Mouse (Mus musculus) spleen, adult 2 months (tissue): ENCODE data around the gene Ubac2. TPM values are rescaled to one million over a fixed set of nuclear protein-coding genes. Genes with fewer than 3 reads are reported as not detected.

ENCODE experiments used
- DNase-seq, 2 experiments: peaks; one replicate each; pipeline versions ENCODE4 v3.0.0 to v3.0.0-alpha.2; 2012 to 2021; ENCODE audit warnings: low spot score in 2 of 2, low read depth in 1 of 2
- H3K27ac ChIP-seq: fragments of 200-500 bp; 2 replicates; pipeline ENCODE4 v1.5.1; 2012; ENCODE audit warnings: low read length, inconsistent platforms; ENCODE audit not compliant: insufficient read depth
- H3K27me3 ChIP-seq: fragments of 200-500 bp; 2 replicates; pipeline ENCODE4 v1.6.1; 2012; ENCODE audit warnings: mild to moderate bottlenecking, moderate library complexity, low read length, inconsistent platforms; ENCODE audit not compliant: control insufficient read depth, insufficient read depth
- H3K36me3 ChIP-seq: fragments of 200-500 bp; 2 replicates; pipeline ENCODE4 v1.6.1; 2012; ENCODE audit warnings: mild to moderate bottlenecking, low read length, inconsistent platforms; ENCODE audit not compliant: control insufficient read depth, insufficient read depth
- H3K4me1 ChIP-seq: fragments of 200-500 bp; 2 replicates; pipeline ENCODE4 v1.6.1; 2011; ENCODE audit warnings: inconsistent platforms; ENCODE audit not compliant: control insufficient read depth, insufficient read depth, insufficient read length
- H3K4me3 ChIP-seq: fragments of 200-500 bp; 2 replicates; pipeline ENCODE4 v1.5.1; 2011; ENCODE audit warnings: mild to moderate bottlenecking, inconsistent platforms; ENCODE audit not compliant: insufficient read depth, insufficient read length; ENCODE audit errors: extremely low read depth
- CTCF ChIP-seq: fragments of 200-500 bp; IDR thresholded peaks from 2 replicates; pipeline ENCODE4 v1.5.1; 2011; ENCODE audit warnings: mild to moderate bottlenecking, inconsistent platforms; ENCODE audit not compliant: insufficient read depth, insufficient read length, insufficient replicate concordance; ENCODE audit errors: extremely low read depth
- POLR2A ChIP-seq: fragments of 200-500 bp; IDR thresholded peaks from 2 replicates; pipeline ENCODE4 v1.6.1; 2011; ENCODE audit warnings: low read depth, low read length, inconsistent platforms
- WGBS: fragments of 180-500 bp; shearing (Covaris S2); methylation state at CpG from one replicate; pipeline ENCODE4 v1.1.7; 2018; 5-methylcytosine and 5-hydroxymethylcytosine counted together
- polyA plus RNA-seq: library from polyadenylated mRNA; depleted of rRNA; stranded (reverse); fragments of >200 nt; gene quantifications from 2 replicates; pipeline ENCODE4 v1.2.3, GENCODE M21; 2012

Gene Ubac2
- polyA plus RNA-seq, 1 experiment, result 45.3 TPM

GRCm38 (mm10) chr14:121934597-121934946 is 56.2 kb downstream of the Ubac2 start:
- H3K27ac ChIP-seq, result no peak overlapping the region; the same call in 1 of the 2 replicates
- TF ChIP-seq POLR2A, result no peak
- TF ChIP-seq CTCF, result no peak
- H3K27me3 ChIP-seq, result no peaks in the 10 kb centered on the region
- H3K36me3 ChIP-seq, result peaks cover 2% of the 10 kb centered on the region; the same call in 1 of the 2 replicates
- no peak overlapping the region for H3K4me3 ChIP-seq
- H3K4me1 ChIP-seq, result peaks cover 48% of the 10 kb centered on the region
- DNase-seq, result peak in 1 of 2 experiments; percentile 1
- 45% methylated on average over 5 of the region's 5 CpGs for WGBS

GRCm38 (mm10) chr14:121936356-121936755 is 57.9 kb downstream of the Ubac2 start:
- no peaks in the 10 kb centered on the region for H3K27me3 ChIP-seq
- peaks cover 40% of the 10 kb centered on the region for H3K4me1 ChIP-seq
- no peak overlapping the region for H3K27ac ChIP-seq
- TF ChIP-seq POLR2A (no peak), CTCF (no peak)
- peak in 1 of 2 experiments; percentile 1 for DNase-seq
- H3K36me3 ChIP-seq, result peaks cover 2% of the 10 kb centered on the region; the same call in 1 of the 2 replicates
- WGBS, result 84% methylated on average over 4 of the region's 4 CpGs
- no peak overlapping the region for H3K4me3 ChIP-seq

- peak in 1 of 2 experiments; percentile 1 for DNase-seq
- Histone ChIP-seq H3K4me3 (no peak overlapping the region), H3K27ac (peak overlapping the region; percentile 34), H3K4me1 (peaks cover 35% of the 10 kb centered on the region), H3K27me3 (no peaks in the 10 kb centered on the region), H3K36me3 (peaks cover 2% of the 10 kb centered on the region; the same call in 1 of the 2 replicates)
- WGBS, result 86% methylated on average over 8 of the region's 8 CpGs
- no peak for TF ChIP-seq CTCF
- no peak for TF ChIP-seq POLR2A
These were observed 58.4 kb downstream of the Ubac2 start for GRCm38 (mm10) chr14:121936856-121937255.

DNA sequence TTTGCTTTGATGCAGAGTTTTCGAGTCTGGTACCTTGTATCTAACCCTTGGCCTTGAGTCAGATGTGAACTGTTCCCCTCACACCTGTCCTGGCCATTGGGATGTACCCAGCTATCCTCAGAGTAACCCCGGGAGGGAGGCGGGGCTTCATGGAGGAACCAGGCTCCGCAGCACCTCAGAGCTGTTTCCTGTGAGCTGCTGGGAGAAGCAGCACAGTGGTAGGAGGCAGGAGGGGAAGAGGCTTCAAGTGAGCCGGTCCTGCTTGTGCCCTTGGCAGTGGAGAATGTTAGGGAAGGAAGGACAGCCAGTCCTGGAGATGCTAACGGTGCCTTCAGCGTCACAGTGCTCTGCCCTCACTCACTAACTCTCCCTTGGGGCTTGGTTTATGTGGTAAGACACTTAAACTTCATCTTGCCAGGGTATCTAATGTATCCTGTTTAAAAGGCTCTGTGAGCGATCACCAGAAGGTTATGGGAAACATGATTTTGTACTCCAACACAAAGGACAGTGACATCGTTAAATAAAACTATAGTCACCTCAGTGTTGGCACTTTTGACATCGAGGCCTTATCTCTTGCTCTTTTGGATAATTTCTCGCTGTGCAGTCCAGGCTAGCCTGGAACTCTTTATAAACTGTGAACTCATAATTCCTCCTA is 59.3 kb downstream of the Ubac2 start:
- H3K36me3 ChIP-seq, result peaks cover 2% of the 10 kb centered on the region; the same call in 1 of the 2 replicates
- peak in 1 of 2 experiments; percentile 63 for DNase-seq
- peak overlapping the region; percentile 93 for H3K27ac ChIP-seq
- TF ChIP-seq CTCF (no peak), POLR2A (peak; percentile 67)
- 26% methylated on average over 11 of the region's 11 CpGs for WGBS
- peaks cover 29% of the 10 kb centered on the region; the same call in 1 of the 2 replicates for H3K4me1 ChIP-seq
- H3K4me3 ChIP-seq, result no peak overlapping the region
- H3K27me3 ChIP-seq, result no peaks in the 10 kb centered on the region

DNA sequence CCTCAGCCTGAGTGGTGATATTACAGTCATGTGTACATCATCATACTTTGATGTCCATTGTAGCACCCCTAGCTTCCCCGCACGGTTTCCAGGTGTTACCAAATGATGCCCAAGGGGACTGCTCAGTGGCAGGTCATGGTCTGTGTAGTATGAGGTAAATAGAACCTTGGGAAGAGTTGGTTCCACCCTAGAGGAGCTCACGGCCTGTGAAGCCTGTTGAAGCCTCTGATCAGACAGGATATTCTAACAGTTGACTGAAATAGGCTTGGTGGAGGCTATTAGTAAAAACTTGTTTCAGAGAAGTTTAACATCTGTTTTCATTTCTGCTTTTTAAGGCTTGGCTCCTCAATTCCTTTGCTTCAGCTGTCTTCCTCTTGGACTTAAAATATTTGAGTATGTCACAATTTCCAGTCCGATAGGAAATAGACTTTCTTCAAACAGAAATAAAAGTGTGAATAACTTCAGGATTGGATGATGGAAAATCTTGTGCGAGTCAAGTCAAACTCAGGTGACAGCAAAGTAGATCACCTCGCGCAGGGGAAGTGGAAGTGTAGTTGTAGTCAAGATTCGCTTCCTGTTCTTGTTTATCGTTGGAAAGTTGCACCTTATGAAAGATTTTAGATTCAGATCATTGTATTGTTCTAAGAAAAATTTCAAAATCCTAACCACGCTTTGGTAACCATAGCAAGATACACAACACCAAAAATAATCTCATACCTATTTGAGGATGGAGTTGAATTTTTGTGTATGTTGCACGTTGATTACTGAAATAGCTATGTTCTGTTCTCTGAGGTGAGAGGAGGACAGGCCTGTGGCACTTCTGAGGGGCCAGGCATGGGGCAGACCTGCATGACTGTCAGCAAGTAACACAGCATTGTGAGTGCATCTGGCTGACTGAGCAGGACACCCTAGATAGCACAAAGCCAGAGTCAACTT is 60.1 kb downstream of the Ubac2 start:
- peak; percentile 60 to 88 for DNase-seq
- H3K27me3 ChIP-seq, result no peaks in the 10 kb centered on the region
- TF ChIP-seq POLR2A (no peak), CTCF (no peak)
- WGBS, result 15% methylated on average over 11 of the region's 11 CpGs
- H3K4me1 ChIP-seq, result peaks cover 21% of the 10 kb centered on the region; the same call in 1 of the 2 replicates
- peak overlapping the region; percentile 93 for H3K27ac ChIP-seq
- H3K4me3 ChIP-seq, result no peak overlapping the region
- peaks cover 2% of the 10 kb centered on the region; the same call in 1 of the 2 replicates for H3K36me3 ChIP-seq

- H3K27ac ChIP-seq, result peak overlapping the region; percentile 95
- 82% methylated on average over 3 of the region's 3 CpGs for WGBS
- no peaks in the 10 kb centered on the region for H3K27me3 ChIP-seq
These were observed 61.2 kb downstream of the Ubac2 start for GRCm38 (mm10) chr14:121939582-121939981.

More at GRCm38 (mm10) chr14:121939582-121939981, 61.2 kb downstream of the Ubac2 start:
- Histone ChIP-seq H3K4me1 (peaks cover 17% of the 10 kb centered on the region; the same call in 1 of the 2 replicates), H3K36me3 (no peaks in the 10 kb centered on the region), H3K4me3 (no peak overlapping the region)
- TF ChIP-seq POLR2A, result no peak
- TF ChIP-seq CTCF, result no peak
- DNase-seq, result peak in 1 of 2 experiments; percentile 2
